Mouse (Mus musculus) myocyte (in vitro differentiated cells): ENCODE measurements around the gene Hipk3. TPM values are rescaled to one million over a fixed set of nuclear protein-coding genes. Genes with fewer than 3 reads are reported as not detected.
A peak's percentile ranks its signal among the peaks of the same experiment; 100 is the strongest.

Source experiments
- H3K27me3 ChIP-seq: one replicate; pipeline ENCODE4 v1.6.1; 2011; ENCODE audit not compliant: control insufficient read depth, insufficient read depth, insufficient read length
- H3K36me3 ChIP-seq: one replicate; pipeline ENCODE4 v1.6.1; 2011; ENCODE audit not compliant: control insufficient read depth, insufficient read depth
- H3K4me2 ChIP-seq: one replicate; pipeline ENCODE4 v1.6.1; 2011; ENCODE audit warnings: low read depth, control low read depth
- H3K4me3 ChIP-seq: one replicate; pipeline ENCODE4 v1.5.1; 2011; ENCODE audit warnings: mild to moderate bottlenecking, control low read depth, moderate library complexity
- H3K79me2 ChIP-seq: one replicate; pipeline ENCODE4 v1.6.1; 2011; ENCODE audit not compliant: control insufficient read depth, insufficient read depth
- H3ac ChIP-seq: one replicate; pipeline ENCODE4 v1.6.1; 2011; ENCODE audit not compliant: control insufficient read depth, insufficient read length
- CEBPB ChIP-seq: IDR thresholded peaks from 2 replicates; pipeline ENCODE4 v1.6.1; 2011; ENCODE audit warnings: mild to moderate bottlenecking, moderate library complexity; ENCODE audit not compliant: poor library complexity, insufficient read depth, severe bottlenecking
- E2F4 ChIP-seq: IDR thresholded peaks from one replicate; pipeline ENCODE4 v1.6.1; 2011; ENCODE audit warnings: mild to moderate bottlenecking, control low read depth, moderate library complexity; ENCODE audit not compliant: insufficient read depth
- MAX ChIP-seq: IDR thresholded peaks from one replicate; pipeline ENCODE4 v1.6.1; 2011; ENCODE audit warnings: low read depth, mild to moderate bottlenecking, control low read depth
- MYOD1 ChIP-seq, 3 experiments: IDR thresholded peaks; one replicate each; pipeline ENCODE4 v1.6.1; 2011; ENCODE audit warnings: control low read depth in 2 of 3, low read depth in 2 of 3, mild to moderate bottlenecking in 2 of 3, moderate library complexity in 1 of 3; ENCODE audit not compliant: insufficient read length in 2 of 3, control insufficient read depth in 1 of 3
- MYOG ChIP-seq, 3 experiments: IDR thresholded peaks; one replicate each; pipeline ENCODE4 v1.6.1; 2011; ENCODE audit warnings: control low read depth in 2 of 3, low read depth in 2 of 3, mild to moderate bottlenecking in 2 of 3; ENCODE audit not compliant: insufficient read length in 2 of 3, control insufficient read depth in 1 of 3, insufficient read depth in 1 of 3
- POLR2A ChIP-seq: IDR thresholded peaks from one replicate; pipeline ENCODE4 v1.6.1; 2011; ENCODE audit warnings: low read depth, mild to moderate bottlenecking, control low read depth, moderate library complexity; ENCODE audit not compliant: insufficient read length
- POLR2AphosphoS2 ChIP-seq: IDR thresholded peaks from one replicate; pipeline ENCODE4 v1.6.1; 2011; ENCODE audit warnings: low read depth, control low read depth; ENCODE audit not compliant: insufficient read length
- REST ChIP-seq: IDR thresholded peaks from one replicate; pipeline ENCODE4 v1.6.1; 2011; ENCODE audit warnings: mild to moderate bottlenecking, control low read depth, moderate library complexity; ENCODE audit not compliant: insufficient read depth, insufficient read length
- SRF ChIP-seq: IDR thresholded peaks from one replicate; pipeline ENCODE4 v1.6.1; 2011; ENCODE audit warnings: low read depth; ENCODE audit not compliant: control insufficient read depth, insufficient read length
- TCF12 ChIP-seq: IDR thresholded peaks from one replicate; pipeline ENCODE4 v1.6.1; 2011; ENCODE audit warnings: mild to moderate bottlenecking, control low read depth; ENCODE audit not compliant: poor library complexity, insufficient read depth, severe bottlenecking
- TCF3 ChIP-seq: IDR thresholded peaks from one replicate; pipeline ENCODE4 v1.6.1; 2011; ENCODE audit warnings: low read depth, control low read depth; ENCODE audit not compliant: insufficient read length
- USF1 ChIP-seq: IDR thresholded peaks from one replicate; pipeline ENCODE4 v1.6.1; 2011; ENCODE audit warnings: low read depth, mild to moderate bottlenecking, control low read depth, moderate library complexity
- polyA plus RNA-seq: library from polyadenylated mRNA; unstranded; fragments of >200 nt; fragmentation: generic; extraction: Trizol; gene quantifications from one replicate; pipeline ENCODE4 v1.2.1, GENCODE M21; 2012; ENCODE audit warnings: missing spikeins

The Hipk3 gene
- polyA plus RNA-seq, 1 experiment = 14.3 TPM

GRCm38 (mm10) chr2:104444776-104445175, 49.5 kb downstream of the Hipk3 start:
- Histone ChIP-seq H3K79me2 (peaks cover 41% of the 10 kb centered on the region), H3K27me3 (no peaks in the 10 kb centered on the region), H3ac (no peak overlapping the region), H3K4me3 (no peak overlapping the region), H3K36me3 (peaks cover 20% of the 10 kb centered on the region), H3K4me2 (no peak overlapping the region)
- TF ChIP-seq POLR2AphosphoS2 (no peak), MYOD1 (IDR thresholded peaks at IDR 0.05; ENCODE audit: control insufficient read depth in 1 of 3, insufficient read length in 2 of 3, low read depth in 2 of 3) (peak in 1 of 3 experiments; percentile 16)

GRCm38 (mm10) chr2:104442341-104442740, 51.9 kb downstream of the Hipk3 start:
- TF ChIP-seq POLR2A (no peak), POLR2AphosphoS2 (no peak), REST (no peak)
- Histone ChIP-seq H3ac (no peak overlapping the region), H3K4me2 (no peak overlapping the region), H3K27me3 (no peaks in the 10 kb centered on the region), H3K36me3 (peaks cover 25% of the 10 kb centered on the region), H3K4me3 (no peak overlapping the region), H3K79me2 (peaks cover 21% of the 10 kb centered on the region)

- no peak for TF ChIP-seq MAX
- peak; percentile 68 for TF ChIP-seq CEBPB
- Histone ChIP-seq H3K4me3 (no peak overlapping the region), H3ac (no peak overlapping the region), H3K27me3 (no peaks in the 10 kb centered on the region), H3K36me3 (peaks cover 47% of the 10 kb centered on the region), H3K4me2 (no peak overlapping the region), H3K79me2 (no peaks in the 10 kb centered on the region)
These were observed 58.0 kb downstream of the Hipk3 start for GRCm38 (mm10) chr2:104436226-104436625.

- Histone ChIP-seq H3K27me3 (no peaks in the 10 kb centered on the region), H3K36me3 (peaks cover 46% of the 10 kb centered on the region), H3K4me2 (no peak overlapping the region), H3K79me2 (no peaks in the 10 kb centered on the region), H3ac (no peak overlapping the region), H3K4me3 (no peak overlapping the region)
- no peak for TF ChIP-seq CEBPB
- no peak for TF ChIP-seq TCF12
- no peak for TF ChIP-seq MYOD1 (IDR thresholded peaks at IDR 0.05; ENCODE audit: control insufficient read depth in 1 of 3, insufficient read length in 2 of 3, low read depth in 2 of 3)
- TF ChIP-seq MAX = no peak
- TF ChIP-seq POLR2AphosphoS2 = no peak
- no peak for TF ChIP-seq REST
- no peak for TF ChIP-seq USF1
These were observed 63.2 kb downstream of the Hipk3 start for GRCm38 (mm10) chr2:104431067-104431466.

GRCm38 (mm10) chr2:104430566-104430965, 63.7 kb downstream of the Hipk3 start:
- no peaks in the 10 kb centered on the region for H3K27me3 ChIP-seq
- no peaks in the 10 kb centered on the region for H3K79me2 ChIP-seq
- H3K4me3 ChIP-seq = no peak overlapping the region
- H3ac ChIP-seq = no peak overlapping the region
- H3K4me2 ChIP-seq = no peak overlapping the region
- peaks cover 48% of the 10 kb centered on the region for H3K36me3 ChIP-seq
- TF ChIP-seq MAX = no peak
- no peak for TF ChIP-seq POLR2A
- no peak for TF ChIP-seq TCF12
- TF ChIP-seq MYOG (IDR thresholded peaks at IDR 0.05; ENCODE audit: control insufficient read depth in 1 of 3, insufficient read depth in 1 of 3, insufficient read length in 2 of 3, low read depth in 2 of 3) = no peak
- TF ChIP-seq CEBPB = no peak
- no peak for TF ChIP-seq TCF3
- TF ChIP-seq E2F4 = no peak
- TF ChIP-seq SRF = no peak
- TF ChIP-seq USF1 = no peak
- TF ChIP-seq MYOD1 (IDR thresholded peaks at IDR 0.05; ENCODE audit: control insufficient read depth in 1 of 3, insufficient read length in 2 of 3, low read depth in 2 of 3) = no peak
- TF ChIP-seq REST = no peak
- TF ChIP-seq POLR2AphosphoS2 = no peak

- Histone ChIP-seq H3K4me3 (no peak overlapping the region), H3K79me2 (no peaks in the 10 kb centered on the region), H3K36me3 (peaks cover 29% of the 10 kb centered on the region), H3ac (no peak overlapping the region), H3K4me2 (no peak overlapping the region), H3K27me3 (no peaks in the 10 kb centered on the region)
- TF ChIP-seq MAX (no peak), REST (no peak), E2F4 (no peak), MYOG (IDR thresholded peaks at IDR 0.05; ENCODE audit: control insufficient read depth in 1 of 3, insufficient read depth in 1 of 3, insufficient read length in 2 of 3, low read depth in 2 of 3) (no peak), TCF3 (no peak), USF1 (no peak), POLR2A (no peak), MYOD1 (IDR thresholded peaks at IDR 0.05; ENCODE audit: control insufficient read depth in 1 of 3, insufficient read length in 2 of 3, low read depth in 2 of 3) (no peak), POLR2AphosphoS2 (no peak), CEBPB (no peak), TCF12 (no peak), SRF (no peak)
These were observed 68.1 kb downstream of the Hipk3 start for GRCm38 (mm10) chr2:104426112-104426511.
